Mouse (Mus musculus) cerebellum, adult 2 months (tissue): ENCODE data around the gene Fcnb.

Experiments
- CTCF ChIP-seq: fragments of 200-500 bp; IDR thresholded peaks from 2 replicates; pipeline ENCODE4 v1.5.1; 2011; ENCODE audit warnings: low read depth, mild to moderate bottlenecking, control low read depth, low read length, moderate library complexity, borderline replicate concordance; ENCODE audit not compliant: insufficient read depth
- POLR2A ChIP-seq: fragments of 200-500 bp; IDR thresholded peaks from 2 replicates; pipeline ENCODE4 v1.6.1; 2011; ENCODE audit warnings: low read length, control low read depth, borderline replicate concordance; ENCODE audit not compliant: insufficient read depth

- TF ChIP-seq POLR2A = no peak
- no peak for TF ChIP-seq CTCF
Measured at GRCm38 (mm10) chr2:28067821-28068536, 16.7 kb downstream of the Fcnb start.
